Mouse (Mus musculus) forebrain, embryonic 14.5 days (tissue): ENCODE measurements at regions not wholly inside any gene's neighbourhood (a gene's known extent, or its start where the extent isn't known, plus 50 kb on each side); places are given as distances from the start of the nearest gene placed in this dataset.
A peak's percentile ranks its signal among the peaks of the same experiment; 100 is the strongest.

Experiments used
- ATAC-seq: fragments of 200-750 bp; cut with Nextera tagmentation; 2 replicates; pipeline ENCODE4 v1.8.0; 2017; ENCODE audit warnings: mild to moderate bottlenecking, moderate library complexity
- DNase-seq: peaks from one replicate; pipeline ENCODE4 v3.0.0-alpha.2; 2015; ENCODE audit warnings: low spot score
- H3K27ac ChIP-seq: fragments of 300-500 bp; sonication (generic); 2 replicates; pipeline ENCODE4 v1.5.1; 2014; ENCODE audit warnings: low read depth, mild to moderate bottlenecking, control low read depth, low read length, moderate library complexity
- H3K27me3 ChIP-seq: fragments of 300-500 bp; sonication (generic); replicated peaks from 2 replicates; pipeline ENCODE4 v1.6.1; 2014; ENCODE audit warnings: low read length, control low read depth, mixed read lengths; ENCODE audit not compliant: control insufficient read depth, insufficient read depth
- H3K36me3 ChIP-seq: fragments of 300-500 bp; sonication (generic); 2 replicates; pipeline ENCODE4 v1.6.1; 2014; ENCODE audit warnings: low read length, control low read depth; ENCODE audit not compliant: control insufficient read depth, insufficient read depth
- H3K4me1 ChIP-seq: fragments of 300-500 bp; sonication (generic); 2 replicates; pipeline ENCODE4 v1.6.1; 2014; ENCODE audit warnings: antibody characterized with exemption, low read length, control low read depth; ENCODE audit not compliant: control insufficient read depth, insufficient read depth
- H3K4me2 ChIP-seq: fragments of 300-500 bp; sonication (generic); 2 replicates; pipeline ENCODE4 v1.6.1; 2014; ENCODE audit warnings: mild to moderate bottlenecking, control low read depth, low read length
- H3K4me3 ChIP-seq: fragments of 300-500 bp; sonication (generic); 2 replicates; pipeline ENCODE4 v1.5.1; 2014; ENCODE audit warnings: low read depth, low read length, control low read depth
- H3K9ac ChIP-seq: fragments of 300-500 bp; sonication (generic); 2 replicates; pipeline ENCODE4 v1.6.1; 2014; ENCODE audit warnings: mild to moderate bottlenecking, low read length, control low read depth, moderate library complexity
- H3K9me3 ChIP-seq: fragments of 300-500 bp; sonication (generic); replicated peaks from 2 replicates; pipeline ENCODE4 v1.6.1; 2016; ENCODE audit warnings: low read length, control low read depth, mixed read lengths; ENCODE audit not compliant: control insufficient read depth
- WGBS: fragments of 180-500 bp; shearing (Covaris S2); extraction: QIAGEN DNeasy Blood & Tissue Kit; methylation state at CpG from one replicate; pipeline ENCODE4 v1.1.7; 2014; 5-methylcytosine and 5-hydroxymethylcytosine counted together

DNA sequence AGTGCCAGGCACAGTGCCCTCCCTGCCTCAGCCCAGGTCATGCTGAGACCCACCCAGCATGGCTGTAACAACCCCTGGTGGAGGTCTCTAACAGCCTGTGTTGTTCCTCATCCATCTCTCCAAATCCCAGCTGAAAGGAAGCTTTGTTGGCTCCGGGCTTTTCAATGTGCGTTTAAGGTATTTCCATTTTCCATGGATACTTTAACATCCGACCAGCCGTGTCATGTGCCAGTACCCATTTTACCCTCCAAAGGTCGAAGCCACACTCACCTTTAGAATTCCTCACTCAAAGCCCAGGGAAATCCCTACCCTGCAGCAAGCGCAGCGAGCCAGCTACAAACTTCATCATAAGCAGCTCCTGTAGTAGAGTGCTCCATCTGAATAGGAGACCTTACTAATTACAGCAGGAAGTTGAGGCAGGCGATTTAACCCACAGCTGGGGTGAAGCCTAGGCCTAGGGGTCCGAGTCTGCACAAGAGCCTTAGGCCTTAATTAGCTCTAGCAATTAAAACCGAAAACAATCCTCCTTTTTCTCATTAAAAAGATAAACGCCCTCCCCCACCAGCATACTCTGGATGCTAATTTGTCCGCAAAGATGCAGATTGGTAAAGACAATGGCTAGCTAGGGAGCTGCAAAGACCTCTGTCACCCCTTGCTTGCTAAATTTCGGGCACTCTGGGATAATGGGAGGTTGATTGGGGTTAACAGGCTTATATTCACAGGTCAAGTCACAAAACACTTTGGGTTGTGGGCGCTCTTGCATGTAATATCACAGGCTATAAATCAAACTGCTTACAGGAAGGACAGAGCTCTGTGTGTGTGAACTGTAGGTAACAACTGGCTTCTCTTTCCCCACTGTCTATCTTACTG lies 171.2 kb downstream of the Pmp22 start:
- no peaks in the 10 kb centered on the region for H3K27me3 ChIP-seq
- H3K36me3 ChIP-seq = no peaks in the 10 kb centered on the region
- H3K9me3 ChIP-seq = no peaks in the 10 kb centered on the region
- H3K4me3 ChIP-seq = no peak overlapping the region
- 3% methylated on average over 14 of the region's 14 CpGs for WGBS
- H3K4me1 ChIP-seq = peaks cover 13% of the 10 kb centered on the region; the same call in 1 of the 2 replicates
- H3K4me2 ChIP-seq = no peak overlapping the region
- no peak overlapping the region for H3K9ac ChIP-seq
- H3K27ac ChIP-seq = no peak overlapping the region
- peak; percentile 93 for ATAC-seq
- DNase-seq = peak; percentile 80

DNA sequence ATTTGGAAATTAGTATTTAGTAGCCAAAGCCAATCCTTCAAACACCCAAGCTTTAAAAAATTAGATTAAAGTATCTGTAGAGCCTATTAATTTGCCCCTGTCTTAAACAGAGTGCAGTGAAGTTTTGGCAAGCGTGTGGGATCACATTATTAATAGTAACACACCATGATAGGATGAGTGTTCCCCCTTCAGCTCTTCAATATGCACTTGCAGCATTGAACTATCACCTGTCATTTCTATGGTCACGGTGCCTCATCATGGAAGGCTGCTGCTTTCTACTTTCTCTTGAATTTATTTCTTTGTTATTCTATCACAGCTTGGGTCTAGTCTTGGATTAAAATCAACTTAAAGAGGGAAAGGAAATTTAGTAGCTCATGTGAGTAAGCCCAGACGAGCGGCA lies 196.4 kb downstream of the Pmp22 start:
- no peak overlapping the region for H3K4me3 ChIP-seq
- no peaks in the 10 kb centered on the region for H3K4me1 ChIP-seq
- no peak overlapping the region for H3K4me2 ChIP-seq
- H3K9me3 ChIP-seq = no peaks in the 10 kb centered on the region
- H3K27me3 ChIP-seq = no peaks in the 10 kb centered on the region
- no peaks in the 10 kb centered on the region for H3K36me3 ChIP-seq
- ATAC-seq (no peak), DNase-seq (no peak)
- H3K27ac ChIP-seq = no peak overlapping the region
- no peak overlapping the region for H3K9ac ChIP-seq
- 88% methylated on average over 4 of the region's 4 CpGs for WGBS

DNA sequence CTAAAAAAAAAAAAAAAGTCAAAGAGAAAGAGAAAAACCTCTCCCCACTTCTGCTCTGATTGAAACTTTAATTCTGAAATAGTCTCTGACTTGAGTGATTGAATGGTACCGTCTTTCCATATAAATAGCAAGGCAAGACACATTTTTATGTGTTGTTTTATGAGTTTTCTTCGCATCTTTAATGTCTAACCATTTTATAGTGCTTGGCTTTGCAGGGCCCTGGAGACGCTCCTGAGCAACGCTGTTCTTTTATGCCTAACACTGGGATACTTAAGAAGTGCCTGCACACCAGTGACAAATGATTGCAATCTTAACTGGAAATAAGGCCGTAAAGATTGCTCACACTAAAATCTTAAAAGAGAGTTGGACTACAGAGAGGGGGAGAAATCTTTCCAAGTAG lies 198.1 kb downstream of the Pmp22 start:
- ATAC-seq (no peak), DNase-seq (no peak)
- 61% methylated on average over 5 of the region's 5 CpGs for WGBS
- H3K4me2 ChIP-seq = no peak overlapping the region
- no peaks in the 10 kb centered on the region for H3K27me3 ChIP-seq
- no peaks in the 10 kb centered on the region for H3K4me1 ChIP-seq
- no peak overlapping the region for H3K9ac ChIP-seq
- no peak overlapping the region for H3K4me3 ChIP-seq
- H3K36me3 ChIP-seq = no peaks in the 10 kb centered on the region
- H3K9me3 ChIP-seq = no peaks in the 10 kb centered on the region
- no peak overlapping the region for H3K27ac ChIP-seq

DNA sequence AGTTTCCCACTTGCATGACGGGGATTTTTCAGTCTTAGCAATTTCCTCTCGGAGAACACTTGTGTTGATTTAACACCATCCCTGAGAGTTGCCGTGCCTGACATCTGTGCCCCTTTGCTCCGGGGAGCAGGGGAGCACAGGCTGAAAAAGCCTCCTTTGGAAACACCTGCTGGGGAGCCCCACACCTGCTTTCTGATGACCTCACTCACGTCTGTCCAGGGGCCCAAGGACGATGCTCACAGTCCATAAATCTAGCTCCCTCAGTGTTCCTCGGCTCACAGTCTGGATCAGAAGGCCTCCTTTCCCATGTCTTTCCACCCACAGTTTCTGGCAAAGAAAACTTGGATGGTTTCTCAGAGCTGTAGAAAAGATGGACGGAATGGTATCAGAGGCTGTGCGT lies 208.7 kb downstream of the Pmp22 start:
- Histone ChIP-seq H3K4me3 (no peak overlapping the region), H3K27ac (no peak overlapping the region), H3K27me3 (no peaks in the 10 kb centered on the region), H3K4me1 (no peaks in the 10 kb centered on the region), H3K4me2 (no peak overlapping the region), H3K9ac (no peak overlapping the region), H3K36me3 (no peaks in the 10 kb centered on the region), H3K9me3 (no peaks in the 10 kb centered on the region)
- ATAC-seq = no peak
- DNase-seq = no peak
- WGBS = 78% methylated on average over 9 of the region's 9 CpGs

DNA sequence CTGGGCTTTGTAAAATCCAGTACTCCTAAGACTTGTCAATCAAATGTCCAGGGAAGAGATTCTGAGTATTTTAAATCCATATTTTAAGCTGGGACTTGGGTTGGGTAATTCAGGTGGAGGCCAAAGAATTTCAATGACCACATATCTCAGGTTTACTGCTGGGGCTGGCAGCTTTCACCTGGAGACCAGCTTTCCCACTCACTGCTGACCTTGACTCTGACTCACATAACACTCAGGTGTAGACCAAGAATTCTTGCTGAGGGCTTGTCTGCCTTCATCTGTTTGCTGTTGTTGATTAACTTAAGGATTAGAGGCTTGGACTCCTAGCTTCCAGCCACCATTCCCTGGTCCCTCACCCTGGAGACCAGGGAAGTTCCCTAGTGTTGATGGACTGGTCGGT lies 209.5 kb downstream of the Pmp22 start:
- WGBS = 96% methylated on average over 1 of the region's 1 CpGs
- no peak overlapping the region for H3K4me2 ChIP-seq
- H3K9ac ChIP-seq = no peak overlapping the region
- ATAC-seq = no peak
- no peak overlapping the region for H3K4me3 ChIP-seq
- H3K9me3 ChIP-seq = no peaks in the 10 kb centered on the region
- H3K27me3 ChIP-seq = no peaks in the 10 kb centered on the region
- H3K4me1 ChIP-seq = no peaks in the 10 kb centered on the region
- DNase-seq = no peak
- no peaks in the 10 kb centered on the region for H3K36me3 ChIP-seq
- no peak overlapping the region for H3K27ac ChIP-seq

DNA sequence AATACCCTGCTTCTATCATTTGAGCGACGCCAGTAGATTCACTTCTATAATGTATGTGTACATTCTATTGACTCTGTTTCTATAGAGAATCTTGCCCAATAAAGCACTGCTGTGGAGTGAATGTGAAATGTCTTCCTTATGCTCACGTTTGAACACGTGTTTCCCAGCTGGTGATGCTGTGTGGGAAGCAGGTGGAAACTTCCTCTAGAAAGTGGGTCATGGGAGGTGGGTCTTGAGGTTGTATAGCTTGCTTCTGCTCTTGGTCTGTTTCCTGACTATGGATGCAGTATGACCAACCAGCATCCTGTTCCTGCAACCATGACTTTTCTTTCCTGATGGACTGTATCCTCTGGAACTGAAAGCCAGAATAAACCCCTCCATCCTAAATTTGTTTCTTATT lies 216.9 kb downstream of the Pmp22 start:
- no peak overlapping the region for H3K27ac ChIP-seq
- H3K9ac ChIP-seq = no peak overlapping the region
- peaks cover 10% of the 10 kb centered on the region for H3K4me1 ChIP-seq
- no peaks in the 10 kb centered on the region for H3K9me3 ChIP-seq
- ATAC-seq (no peak), DNase-seq (no peak)
- H3K4me2 ChIP-seq = no peak overlapping the region
- WGBS = 84% methylated on average over 4 of the region's 4 CpGs
- no peaks in the 10 kb centered on the region for H3K36me3 ChIP-seq
- H3K4me3 ChIP-seq = no peak overlapping the region
- H3K27me3 ChIP-seq = no peaks in the 10 kb centered on the region

DNA sequence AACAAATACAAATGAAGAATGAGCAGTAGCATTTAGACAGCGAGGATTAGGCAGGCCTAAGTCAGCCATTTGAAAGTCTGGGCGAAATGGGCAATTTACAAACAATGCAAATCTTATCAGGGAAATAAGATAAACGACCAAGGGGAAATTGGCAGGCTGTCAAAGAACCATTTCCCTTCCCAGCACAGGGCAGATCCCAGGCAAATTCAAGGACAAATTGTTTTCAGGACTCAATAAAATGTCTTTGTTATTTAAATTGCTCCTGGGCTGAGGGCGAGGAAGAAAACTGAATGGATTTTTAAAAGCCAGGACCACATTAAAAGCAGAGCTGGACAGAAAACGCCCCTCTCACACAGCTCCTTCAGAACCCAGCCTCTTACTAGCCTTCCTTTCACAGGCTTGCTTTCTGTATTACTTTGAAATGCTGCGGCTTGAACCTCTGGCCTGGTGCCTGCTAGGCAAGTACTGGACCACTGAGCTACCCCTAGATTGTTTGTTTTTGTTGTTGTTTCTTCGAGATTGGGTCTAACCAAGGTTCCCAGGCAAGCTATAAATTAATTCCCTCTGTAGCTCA lies 221.4 kb downstream of the Pmp22 start:
- no peaks in the 10 kb centered on the region for H3K27me3 ChIP-seq
- peak; percentile 80 for DNase-seq
- H3K4me2 ChIP-seq = no peak overlapping the region
- WGBS = 2% methylated on average over 7 of the region's 7 CpGs
- H3K4me3 ChIP-seq = no peak overlapping the region
- no peaks in the 10 kb centered on the region for H3K9me3 ChIP-seq
- ATAC-seq = peak; percentile 66
- H3K36me3 ChIP-seq = no peaks in the 10 kb centered on the region
- no peak overlapping the region for H3K27ac ChIP-seq
- peaks cover 12% of the 10 kb centered on the region for H3K4me1 ChIP-seq
- H3K9ac ChIP-seq = no peak overlapping the region

DNA sequence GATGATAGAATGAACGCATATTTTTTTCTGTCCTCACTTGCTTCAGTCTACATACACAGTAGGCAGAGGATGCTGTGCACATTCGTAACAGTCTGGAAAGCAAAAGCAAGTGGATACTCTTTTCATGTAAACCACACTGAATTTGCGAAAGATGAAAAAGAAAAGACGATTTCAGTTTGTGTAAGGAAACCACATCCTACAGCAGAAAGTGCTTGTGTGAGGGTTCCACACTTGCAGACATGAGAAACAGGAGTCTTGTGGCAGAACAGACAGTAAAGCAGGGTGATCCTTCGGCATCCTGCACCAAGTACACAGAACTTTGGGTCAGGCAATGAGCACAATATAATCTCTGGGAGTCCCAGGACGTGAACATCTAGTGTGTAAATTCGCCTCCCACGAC lies 223.2 kb downstream of the Pmp22 start:
- WGBS = 89% methylated on average over 8 of the region's 8 CpGs
- ATAC-seq = no peak
- H3K36me3 ChIP-seq = no peaks in the 10 kb centered on the region
- DNase-seq = no peak
- peaks cover 12% of the 10 kb centered on the region for H3K4me1 ChIP-seq
- no peak overlapping the region for H3K27ac ChIP-seq
- no peak overlapping the region for H3K4me2 ChIP-seq
- H3K4me3 ChIP-seq = no peak overlapping the region
- no peak overlapping the region for H3K9ac ChIP-seq
- no peaks in the 10 kb centered on the region for H3K27me3 ChIP-seq
- H3K9me3 ChIP-seq = no peaks in the 10 kb centered on the region

DNA sequence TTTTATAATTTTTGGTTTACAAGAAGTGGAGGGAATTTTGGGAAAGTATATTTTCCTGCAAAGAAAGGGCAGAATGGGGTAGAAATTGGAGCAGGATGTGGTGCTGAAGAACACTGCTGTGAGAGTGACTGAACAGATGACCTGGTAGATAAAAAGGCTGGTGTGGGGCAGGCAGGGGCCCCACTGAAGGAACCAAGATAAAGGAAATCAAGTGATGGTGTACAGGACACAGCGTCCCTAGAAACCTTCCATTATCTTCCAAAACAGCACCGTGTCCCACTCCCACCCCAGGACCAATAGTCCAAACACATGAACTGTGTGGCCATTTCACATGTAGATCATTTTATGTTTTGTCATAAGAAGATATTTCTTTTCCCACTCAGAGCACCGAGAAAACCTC lies 224.2 kb downstream of the Pmp22 start:
- 90% methylated on average over 3 of the region's 3 CpGs for whole genome bisulfite sequencing
- Histone ChIP-seq H3K9me3 (no peaks in the 10 kb centered on the region), H3K36me3 (no peaks in the 10 kb centered on the region), H3K4me1 (peaks cover 12% of the 10 kb centered on the region), H3K9ac (no peak overlapping the region), H3K27me3 (no peaks in the 10 kb centered on the region), H3K27ac (no peak overlapping the region), H3K4me2 (no peak overlapping the region), H3K4me3 (no peak overlapping the region)
- no peak for DNase-seq
- ATAC-seq = no peak
